Mouse (Mus musculus) hindbrain, embryonic 13.5 days (tissue): ENCODE data around the gene Lhb. TPM values are rescaled to one million over a fixed set of nuclear protein-coding genes. Genes with fewer than 3 reads are reported as not detected.

Experiments used
- ATAC-seq: fragments of 200-750 bp; cut with Nextera tagmentation; 2 replicates; pipeline ENCODE4 v1.8.0; 2017; ENCODE audit warnings: moderate TSS enrichment; ENCODE audit not compliant: low FRiP score
- H3K27ac ChIP-seq: fragments of 300-500 bp; sonication (generic); 2 replicates; pipeline ENCODE4 v1.5.1; 2015; ENCODE audit warnings: inconsistent platforms, mild to moderate bottlenecking, moderate library complexity
- H3K27me3 ChIP-seq: fragments of 300-500 bp; sonication (generic); 2 replicates; pipeline ENCODE4 v1.6.1; 2015; ENCODE audit warnings: mild to moderate bottlenecking, inconsistent platforms
- H3K36me3 ChIP-seq: fragments of 300-500 bp; sonication (generic); 2 replicates; pipeline ENCODE4 v1.6.1; 2015; ENCODE audit warnings: mild to moderate bottlenecking, inconsistent platforms
- H3K4me1 ChIP-seq: fragments of 300-500 bp; sonication (generic); replicated peaks from 2 replicates; pipeline ENCODE4 v1.6.1; 2015; ENCODE audit warnings: inconsistent platforms
- H3K4me2 ChIP-seq: fragments of 300-500 bp; sonication (generic); 2 replicates; pipeline ENCODE4 v1.6.1; 2015; ENCODE audit warnings: inconsistent platforms, mild to moderate bottlenecking, moderate library complexity
- H3K4me3 ChIP-seq: fragments of 300-500 bp; sonication (generic); 2 replicates; pipeline ENCODE4 v1.5.1; 2015; ENCODE audit warnings: mild to moderate bottlenecking, inconsistent platforms
- H3K9ac ChIP-seq: fragments of 300-500 bp; sonication (generic); 2 replicates; pipeline ENCODE4 v1.6.1; 2015; ENCODE audit warnings: mild to moderate bottlenecking, inconsistent platforms
- H3K9me3 ChIP-seq: fragments of 300-500 bp; sonication (generic); 2 replicates; pipeline ENCODE4 v1.6.1; 2016; ENCODE audit warnings: inconsistent platforms
- WGBS: fragments of 180-500 bp; shearing (Covaris S2); methylation state at CpG from one replicate; pipeline ENCODE4 v1.1.7; 2015; 5-methylcytosine and 5-hydroxymethylcytosine counted together
- polyA plus RNA-seq: library from polyadenylated mRNA; unstranded; fragments of >200 nt; fragmentation: Nextera tagmentation; extraction: Ambion mirVana; gene quantifications from 2 replicates; pipeline ENCODE4 v1.2.1, GENCODE M21; 2015

Gene Lhb
- polyA plus RNA-seq, 1 experiment from 2014 or later, result 2.5 TPM

- 0 out of 2 replicates have a peak overlapping the region, but pooled peaks have one; percentile 7 for H3K4me2 ChIP-seq
- WGBS, result 10% methylated on average over 37 of the region's 37 CpGs
- 0 out of 2 replicates have a peak overlapping the region, but pooled peaks have one; percentile 17 for H3K4me3 ChIP-seq
Measured at GRCm38 (mm10) chr7:45415636-45416035, 5.0 kb upstream of the Lhb start.

DNA sequence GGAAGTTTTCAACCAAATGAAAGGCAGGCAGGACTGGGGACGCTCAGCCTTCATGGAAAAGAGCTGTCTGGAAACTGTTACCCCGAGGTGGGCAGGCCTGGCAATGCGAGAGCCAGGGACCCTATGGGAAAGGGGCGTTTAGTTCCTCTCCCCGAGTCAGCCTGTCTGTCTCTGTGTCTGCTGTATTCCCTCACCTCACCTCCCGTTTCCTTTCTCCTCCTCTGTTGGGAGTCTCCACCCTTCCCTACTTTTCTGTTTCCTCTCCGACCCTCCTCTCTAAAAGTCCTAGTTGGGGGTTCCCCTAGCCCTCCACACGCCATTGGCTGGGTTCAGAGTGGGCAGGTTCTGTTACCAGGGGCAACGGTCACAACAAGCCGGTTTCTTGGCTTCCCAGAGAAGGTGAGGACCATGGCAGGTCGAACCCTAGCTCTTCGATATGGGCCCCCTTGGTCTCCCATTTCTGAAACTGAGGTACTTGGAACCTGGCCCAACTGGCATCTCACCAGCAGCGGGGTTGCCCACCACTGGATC is 2.6 kb upstream of the Lhb start:
- Histone ChIP-seq H3K4me3 (no peak overlapping the region), H3K9ac (no peak overlapping the region), H3K4me1 (peaks cover 21% of the 10 kb centered on the region), H3K4me2 (no peak overlapping the region), H3K27me3 (peaks cover 94% of the 10 kb centered on the region), H3K36me3 (peaks cover 28% of the 10 kb centered on the region), H3K27ac (no peak overlapping the region), H3K9me3 (no peaks in the 10 kb centered on the region)
- no peak for ATAC-seq
- WGBS, result 10% methylated on average over 13 of the region's 13 CpGs

More at GRCm38 (mm10) chr7:45415636-45416035, 5.0 kb upstream of the Lhb start:
- Histone ChIP-seq H3K27ac (no peak overlapping the region), H3K36me3 (peaks cover 4% of the 10 kb centered on the region), H3K9ac (no peak overlapping the region; the same call in 1 of the 2 replicates), H3K9me3 (no peaks in the 10 kb centered on the region), H3K27me3 (peaks cover 100% of the 10 kb centered on the region), H3K4me1 (peaks cover 21% of the 10 kb centered on the region)
- no peak for ATAC-seq

DNA sequence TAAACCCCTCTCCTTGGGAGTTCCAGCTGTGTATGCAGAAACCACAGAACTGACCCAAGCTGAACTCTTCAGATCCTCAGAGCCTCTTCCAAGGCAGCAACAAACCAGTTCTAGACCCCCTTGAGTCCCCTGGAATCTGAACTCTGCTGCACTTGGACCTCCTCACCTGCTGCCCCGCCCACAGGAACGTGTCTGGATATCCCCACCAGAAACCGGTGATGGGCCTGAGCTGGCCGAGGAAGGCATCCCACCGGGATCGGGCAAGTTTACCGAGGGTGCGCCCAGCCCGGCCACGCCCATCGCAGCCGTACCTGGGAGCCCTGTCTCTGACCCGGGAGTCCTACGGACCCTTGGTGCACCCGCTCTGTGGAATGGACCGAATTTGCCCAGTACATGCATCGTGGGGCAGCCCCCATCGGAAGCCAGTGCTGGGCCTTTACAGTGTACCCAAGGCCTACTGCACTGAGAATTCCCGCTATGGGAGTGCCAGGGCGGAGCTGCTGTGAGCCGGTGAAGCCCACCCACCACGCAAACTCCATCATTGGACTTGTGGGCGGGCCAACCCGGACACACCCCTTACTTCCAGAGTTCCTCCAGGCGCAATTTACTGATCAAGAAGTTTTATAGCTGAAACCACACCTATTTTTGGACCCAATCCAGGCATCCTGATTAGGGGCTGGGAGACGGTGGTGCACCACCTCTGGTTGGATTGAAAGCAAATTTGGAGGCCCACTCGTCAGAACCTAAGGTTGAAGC is 583 bp upstream of the Lhb start:
- ATAC-seq, result no peak
- 18% methylated on average over 27 of the region's 27 CpGs for WGBS
- Histone ChIP-seq H3K36me3 (peaks cover 48% of the 10 kb centered on the region), H3K4me3 (no peak overlapping the region), H3K9ac (no peak overlapping the region), H3K9me3 (no peaks in the 10 kb centered on the region), H3K4me1 (peaks cover 8% of the 10 kb centered on the region), H3K27me3 (peaks cover 74% of the 10 kb centered on the region), H3K27ac (no peak overlapping the region), H3K4me2 (no peak overlapping the region)

DNA sequence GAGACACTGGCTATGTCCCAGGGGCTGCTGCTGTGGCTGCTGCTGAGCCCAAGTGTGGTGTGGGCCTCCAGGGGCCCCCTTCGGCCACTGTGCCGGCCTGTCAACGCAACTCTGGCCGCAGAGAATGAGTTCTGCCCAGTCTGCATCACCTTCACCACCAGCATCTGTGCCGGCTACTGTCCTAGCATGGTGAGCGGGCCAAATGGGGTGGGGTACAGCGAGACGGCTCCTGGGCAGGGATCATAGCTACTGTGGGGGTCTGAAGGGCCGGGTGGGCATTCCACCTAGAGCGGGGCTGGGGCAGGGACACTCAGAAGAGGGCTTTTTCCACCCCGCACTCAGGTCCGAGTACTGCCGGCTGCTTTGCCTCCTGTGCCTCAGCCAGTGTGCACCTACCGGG is 574 bp downstream of the Lhb start:
- WGBS, result 93% methylated on average over 14 of the region's 14 CpGs

GRCm38 (mm10) chr7:45426556-45426955 is 5.9 kb downstream of the Lhb start:
- no peaks in the 10 kb centered on the region for H3K9me3 ChIP-seq
- H3K27me3 ChIP-seq, result peaks cover 8% of the 10 kb centered on the region
- 0 out of 2 replicates have a peak, but pooled peaks cover 3% of the 10 kb centered on the region for H3K4me1 ChIP-seq
- no peak overlapping the region for H3K4me2 ChIP-seq
- H3K9ac ChIP-seq, result no peak overlapping the region
- no peak overlapping the region for H3K27ac ChIP-seq
- ATAC-seq, result no peak
- H3K4me3 ChIP-seq, result no peak overlapping the region
- peaks cover 98% of the 10 kb centered on the region for H3K36me3 ChIP-seq
- WGBS, result 93% methylated on average over 8 of the region's 8 CpGs

More for the DNA sequence above, 574 bp downstream of the Lhb start:
- Histone ChIP-seq H3K4me3 (no peak overlapping the region), H3K9ac (no peak overlapping the region), H3K4me2 (no peak overlapping the region), H3K4me1 (peaks cover 3% of the 10 kb centered on the region; the same call in 1 of the 2 replicates), H3K9me3 (no peaks in the 10 kb centered on the region), H3K36me3 (peaks cover 59% of the 10 kb centered on the region), H3K27me3 (peaks cover 62% of the 10 kb centered on the region), H3K27ac (no peak overlapping the region)
- ATAC-seq, result no peak

DNA sequence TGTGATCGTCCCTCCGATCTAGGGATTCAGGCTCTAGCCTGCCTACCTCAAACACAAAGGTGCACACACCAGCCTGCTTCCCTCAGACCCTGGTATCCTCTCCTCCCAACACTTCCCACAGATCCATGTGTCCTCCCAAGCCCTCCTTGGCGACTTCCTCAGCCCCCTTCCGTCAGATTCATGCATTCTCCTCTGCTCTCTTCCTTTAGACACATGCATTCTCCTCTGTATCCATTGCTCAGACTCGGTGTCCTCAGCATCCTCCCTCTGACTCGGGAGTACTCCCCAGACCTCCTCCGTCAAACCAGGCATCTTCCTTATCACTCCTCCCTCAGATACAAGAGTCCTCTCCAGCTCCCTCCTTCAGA is 13.2 kb downstream of the Lhb start:
- H3K36me3 ChIP-seq, result peaks cover 32% of the 10 kb centered on the region
- WGBS, result under 1% methylated on average over 7 of the region's 7 CpGs
- H3K4me2 ChIP-seq, result peak overlapping the region; percentile 97
- peaks cover 56% of the 10 kb centered on the region for H3K4me1 ChIP-seq
- H3K9ac ChIP-seq, result peak overlapping the region; percentile 89
- no peak for ATAC-seq
- peak overlapping the region; percentile 75 for H3K4me3 ChIP-seq
- peak overlapping the region; percentile 90 for H3K27ac ChIP-seq
- H3K9me3 ChIP-seq, result no peaks in the 10 kb centered on the region
- H3K27me3 ChIP-seq, result no peaks in the 10 kb centered on the region

DNA sequence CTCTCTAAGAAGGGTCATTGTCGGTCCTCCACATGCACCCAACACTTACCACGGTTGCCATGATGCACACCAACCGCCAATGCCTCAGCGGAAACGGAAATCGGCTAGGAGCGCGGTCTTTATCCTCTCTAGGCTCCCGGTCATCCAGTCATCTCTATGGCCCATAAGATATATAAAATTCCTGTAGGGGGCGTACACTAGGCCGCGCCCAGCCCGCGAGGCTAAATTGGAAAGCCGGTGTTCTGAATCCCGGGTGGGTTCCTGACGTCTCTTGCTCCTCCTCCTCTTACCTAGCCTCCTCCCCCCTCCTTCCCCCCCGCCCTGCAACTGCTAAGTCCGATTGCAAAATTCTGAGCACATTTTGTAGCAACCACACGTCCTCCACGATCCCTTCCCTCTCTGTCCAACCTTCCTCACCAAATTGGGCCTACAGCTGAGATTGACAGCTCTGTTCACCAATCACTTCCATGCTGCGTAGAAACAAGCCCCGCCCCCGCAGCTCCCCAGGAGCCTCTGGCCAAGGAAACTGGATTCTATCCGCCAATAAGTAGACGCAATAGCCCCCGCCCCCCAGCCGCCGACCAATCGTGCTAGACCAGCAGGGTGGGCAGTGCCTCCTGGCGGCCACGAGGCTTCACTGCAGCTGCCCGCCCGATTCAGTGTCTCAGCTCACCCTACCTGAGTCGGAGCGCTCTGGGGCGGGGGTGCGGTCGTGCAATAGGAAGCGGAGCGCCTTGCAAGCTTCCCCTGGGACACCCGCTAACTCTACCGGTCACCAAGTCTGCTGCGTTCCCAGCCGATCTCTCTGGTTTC is 13.8 kb downstream of the Lhb start, which contains the start of gene Gys1:
TSS of gene Gys1 (plus strand) at position 642 of the 813 bp plus-strand sequence.
- under 1% methylated on average over 45 of the region's 45 CpGs for WGBS
- Histone ChIP-seq H3K4me3 (peak within 1 kb of the TSS; percentile 75), H3K4me2 (peak within 1 kb of the TSS; percentile 97), H3K27me3 (no peaks in the 10 kb centered on the region), H3K36me3 (peaks cover 29% of the 10 kb centered on the region), H3K9me3 (no peaks in the 10 kb centered on the region), H3K4me1 (peaks cover 56% of the 10 kb centered on the region), H3K27ac (peak within 1 kb of the TSS; percentile 90), H3K9ac (peak within 1 kb of the TSS; percentile 89)
- peak; percentile 97 for ATAC-seq

DNA sequence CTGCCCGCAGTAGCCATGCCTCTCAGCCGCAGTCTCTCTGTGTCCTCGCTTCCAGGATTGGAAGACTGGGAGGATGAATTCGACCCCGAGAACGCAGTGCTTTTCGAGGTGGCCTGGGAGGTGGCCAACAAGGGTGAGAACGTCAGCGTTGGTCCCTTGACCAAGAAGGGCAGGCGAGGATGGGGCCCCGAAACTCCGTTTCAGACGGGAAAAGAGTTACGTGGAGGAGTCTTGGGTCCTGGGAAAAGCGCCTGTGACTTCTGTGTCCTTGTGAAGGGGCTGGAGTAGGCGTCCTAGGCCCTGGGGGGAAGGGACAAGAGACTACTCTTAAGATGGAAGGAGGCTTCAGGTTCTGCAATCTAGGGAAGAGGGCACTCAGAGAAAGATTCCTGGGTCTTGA is 14.4 kb downstream of the Lhb start:
- H3K9ac ChIP-seq, result peak overlapping the region; percentile 79
- peak; percentile 26 for ATAC-seq
- 3% methylated on average over 16 of the region's 16 CpGs for WGBS

GRCm38 (mm10) chr7:45436444-45436843 is 15.8 kb downstream of the Lhb start:
- ATAC-seq, result no peak
- H3K4me2 ChIP-seq, result peak overlapping the region; percentile 69; the same call in 1 of the 2 replicates

More for the DNA sequence above, 14.4 kb downstream of the Lhb start:
- H3K27ac ChIP-seq, result peak overlapping the region; percentile 56
- H3K4me3 ChIP-seq, result peak overlapping the region; percentile 75
- H3K9me3 ChIP-seq, result no peaks in the 10 kb centered on the region
- H3K4me2 ChIP-seq, result peak overlapping the region; percentile 69
- no peaks in the 10 kb centered on the region for H3K27me3 ChIP-seq
- peaks cover 29% of the 10 kb centered on the region for H3K36me3 ChIP-seq
- peaks cover 56% of the 10 kb centered on the region for H3K4me1 ChIP-seq

GRCm38 (mm10) chr7:45437046-45437445 is 16.4 kb downstream of the Lhb start:
- Histone ChIP-seq H3K27ac (no peak overlapping the region), H3K9ac (no peak overlapping the region), H3K4me1 (peaks cover 50% of the 10 kb centered on the region), H3K4me2 (no peak overlapping the region), H3K9me3 (no peaks in the 10 kb centered on the region), H3K36me3 (peaks cover 24% of the 10 kb centered on the region), H3K27me3 (no peaks in the 10 kb centered on the region), H3K4me3 (no peak overlapping the region)
- WGBS, result 34% methylated on average over 6 of the region's 6 CpGs
- ATAC-seq, result no peak

More at GRCm38 (mm10) chr7:45436444-45436843, 15.8 kb downstream of the Lhb start:
- WGBS, result 92% methylated on average over 5 of the region's 5 CpGs
- Histone ChIP-seq H3K9ac (0 out of 2 replicates have a peak overlapping the region, but pooled peaks have one; percentile 79), H3K27ac (no peak overlapping the region), H3K27me3 (no peaks in the 10 kb centered on the region), H3K4me3 (no peak overlapping the region), H3K9me3 (no peaks in the 10 kb centered on the region), H3K36me3 (peaks cover 26% of the 10 kb centered on the region), H3K4me1 (peaks cover 54% of the 10 kb centered on the region)

DNA sequence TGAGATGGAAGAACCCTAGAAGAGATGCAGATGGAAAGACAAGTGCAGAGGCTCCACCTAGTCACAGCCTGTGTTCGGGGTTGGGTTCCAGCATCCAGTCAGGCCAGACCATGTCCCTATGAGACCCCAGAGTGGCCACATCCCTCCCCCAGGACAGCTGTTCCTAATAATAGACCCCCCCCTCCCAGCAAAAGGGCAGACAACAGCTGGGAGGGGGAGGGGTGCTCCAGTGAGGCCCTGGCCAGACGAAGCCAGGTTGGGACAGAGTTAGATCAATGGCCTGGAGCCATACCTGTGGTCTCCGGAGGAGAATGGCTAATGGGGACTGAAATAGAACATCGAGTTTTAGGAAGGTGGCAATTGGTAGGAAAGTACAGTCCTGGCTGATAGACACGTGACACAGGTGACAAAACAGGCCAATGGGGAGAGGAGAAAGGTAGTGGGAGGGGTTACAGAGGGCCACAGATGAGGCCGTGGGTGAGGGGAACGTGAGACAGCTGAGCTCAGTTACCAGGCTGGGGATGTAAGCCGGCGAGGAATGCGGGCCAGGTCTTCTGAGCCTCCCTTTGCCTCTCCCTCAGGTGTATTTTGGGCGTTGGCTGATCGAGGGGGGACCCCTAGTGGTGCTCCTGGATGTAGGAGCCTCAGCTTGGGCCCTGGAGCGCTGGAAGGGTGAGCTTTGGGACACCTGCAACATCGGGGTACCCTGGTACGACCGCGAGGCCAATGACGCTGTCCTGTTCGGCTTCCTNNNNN is 17.1 kb downstream of the Lhb start, which contains the start of gene Ruvbl2:
TSS of gene Ruvbl2 (minus strand) at position 576 of the 756 bp plus-strand sequence.
- peak within 1 kb of the TSS; percentile 35; the same call in 1 of the 2 replicates for H3K9ac ChIP-seq
- no peak within 1 kb of the TSS for H3K27ac ChIP-seq
- H3K27me3 ChIP-seq, result no peaks in the 10 kb centered on the region
- H3K4me1 ChIP-seq, result peaks cover 44% of the 10 kb centered on the region
- peak within 1 kb of the TSS; percentile 7; the same call in 1 of the 2 replicates for H3K4me3 ChIP-seq
- peaks cover 30% of the 10 kb centered on the region for H3K36me3 ChIP-seq
- ATAC-seq, result no peak
- 25% methylated on average over 19 of the region's 19 CpGs for WGBS
- H3K9me3 ChIP-seq, result no peaks in the 10 kb centered on the region
- H3K4me2 ChIP-seq, result peak within 1 kb of the TSS; percentile 13; the same call in 1 of the 2 replicates
